Mouse (Mus musculus): ENCODE results near the gene Tex2.

DNA sequence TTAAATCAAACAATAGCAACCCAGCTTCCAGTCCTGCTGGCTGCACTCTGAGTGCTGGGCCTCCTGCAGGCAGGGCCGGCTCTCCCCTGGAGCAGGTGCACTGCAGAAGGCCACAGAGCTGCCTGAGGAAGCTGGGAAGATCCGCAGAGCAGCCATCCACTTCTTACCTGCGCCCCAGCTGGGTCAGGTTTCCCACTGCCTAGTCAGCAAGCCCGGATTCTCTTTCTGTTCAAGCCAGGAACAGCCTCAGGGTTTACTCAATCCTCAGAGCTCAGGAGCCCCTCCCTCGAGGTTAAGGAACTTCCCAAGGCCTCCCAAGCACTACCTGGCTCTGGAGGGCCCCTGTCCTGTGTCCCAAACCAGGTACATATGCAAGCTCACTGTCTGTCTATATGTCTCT, 7.2 kb downstream of the Tex2 start:
- TF ChIP-seq CTCF (IDR thresholded peaks at IDR 0.05) (no peak), EP300 (IDR thresholded peaks at IDR 0.05) (no peak)

Measured in lung, postnatal 0 days (tissue).